Mouse (Mus musculus): Measurements from ENCODE around the gene Lmbr1l.
"Not testable (repeated sequence)": the region's sequence is repeated elsewhere in the genome, so short reads cannot be mapped to it uniquely, and the experiment has no call there.

The Lmbr1l gene

DNA sequence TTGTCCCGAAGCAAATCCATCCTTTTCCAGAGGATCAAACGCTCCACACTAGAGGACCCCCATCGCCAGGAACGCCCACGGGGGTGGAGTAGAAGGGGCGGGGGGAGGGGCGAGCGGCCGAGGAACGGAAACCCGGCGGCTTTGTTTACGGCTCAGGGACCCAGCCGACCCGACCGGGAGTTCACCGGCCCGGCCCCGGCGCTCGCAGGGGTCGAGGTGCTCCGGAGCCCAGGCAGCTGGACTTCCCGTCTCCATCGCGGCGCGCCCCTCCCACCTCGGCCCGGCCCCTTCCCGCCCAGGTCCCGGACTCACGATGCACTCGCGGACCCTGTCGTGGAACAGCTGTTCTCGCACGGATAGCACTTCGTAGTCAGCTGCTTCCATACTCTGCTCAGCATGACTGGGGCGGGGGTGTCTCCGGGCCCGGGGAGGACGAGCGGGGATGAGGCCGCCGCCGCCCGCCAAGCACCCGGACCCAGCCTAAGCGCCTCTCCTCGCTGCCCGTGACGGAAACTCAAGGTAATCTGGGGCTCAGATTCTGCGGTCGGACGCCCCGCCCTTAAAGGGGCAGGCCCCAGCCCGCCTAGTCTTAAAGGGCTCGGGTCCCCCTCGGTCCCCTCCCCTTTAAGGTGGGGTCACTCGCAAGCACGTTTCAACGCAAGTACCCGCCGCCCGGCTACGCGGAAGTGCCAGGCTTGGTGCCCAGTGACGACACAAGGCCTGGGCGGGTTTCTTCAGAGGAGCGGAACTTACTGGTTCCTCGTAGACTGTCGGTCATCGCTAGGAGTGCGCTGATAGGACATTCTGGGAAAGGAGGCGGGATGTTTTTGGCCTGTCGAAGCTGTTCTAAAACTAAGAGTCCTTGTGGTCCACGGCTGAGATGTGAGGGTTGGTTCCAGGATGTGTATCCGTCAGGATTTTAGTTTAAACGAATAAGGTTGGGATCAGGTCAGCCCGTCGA lies at the start of gene Lmbr1l:
Gene Lmbr1l (minus strand): TSS at position 694 of the 961 bp plus-strand sequence.
- peak; percentile 100 for DNase-seq

GRCm38 (mm10) chr15:98959531-98959930 lies 41.5 kb upstream of the Lmbr1l start:
- no peak for DNase-seq

GRCm38 (mm10) chr15:98958901-98959420 lies 40.9 kb upstream of the Lmbr1l start:
- DNase-seq = no peak

DNA sequence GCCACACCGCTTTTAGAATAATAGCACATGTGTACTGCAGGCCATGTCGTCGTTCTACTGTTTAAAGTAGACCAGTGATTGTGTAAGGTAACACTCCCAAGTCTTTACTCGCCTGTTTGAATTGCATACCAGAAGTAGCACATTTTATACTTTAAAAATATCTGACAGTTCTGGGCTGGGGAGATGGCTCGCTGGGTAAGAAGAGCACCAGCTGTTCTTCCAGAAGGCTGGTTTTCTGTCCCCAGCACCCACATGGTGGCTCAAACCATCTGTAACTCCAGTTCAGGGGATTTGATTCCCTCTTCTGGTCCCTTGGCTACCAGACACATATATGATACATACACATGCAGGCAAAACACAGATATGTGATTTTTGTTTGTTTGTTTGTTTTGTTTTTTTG lies 39.4 kb upstream of the Lmbr1l start:
- no peak for DNase-seq

DNA sequence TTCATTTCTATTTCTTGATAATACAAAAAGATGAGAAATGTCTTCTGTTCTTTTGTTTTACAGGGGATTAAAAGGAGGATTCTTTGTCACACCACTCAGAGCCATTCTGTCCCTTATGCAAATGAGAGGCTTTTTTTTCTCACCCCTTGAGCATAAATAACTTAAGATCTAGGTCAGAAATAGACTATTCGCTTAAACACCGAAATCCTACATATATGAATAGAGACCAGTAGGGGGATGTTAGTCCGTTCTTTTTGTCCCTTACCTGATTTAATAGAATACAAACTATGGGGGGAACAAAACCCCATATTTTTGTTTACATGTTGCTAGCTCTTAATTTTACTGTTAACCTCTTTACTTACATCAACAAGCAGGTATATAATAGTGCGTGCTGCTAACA lies 38.0 kb upstream of the Lmbr1l start:
- no peak for DNase-seq

DNA sequence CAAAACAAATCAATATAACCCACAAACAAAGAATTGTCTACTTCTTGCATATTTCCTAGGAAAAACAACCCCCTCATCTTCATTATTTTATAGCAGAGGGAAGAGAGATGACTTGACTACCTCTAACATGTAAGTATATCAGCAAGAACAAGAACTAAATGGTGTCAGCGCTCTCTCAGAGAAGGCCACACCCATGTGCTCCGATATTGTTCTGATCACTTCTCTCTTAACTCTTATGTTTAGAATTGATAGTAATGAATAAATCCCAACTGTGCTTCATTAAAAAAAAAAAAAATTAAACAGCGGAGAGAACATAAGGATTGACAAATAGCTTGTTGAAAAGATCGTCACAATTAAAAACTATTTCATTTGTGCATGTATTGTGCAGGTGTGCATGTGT lies 37.3 kb upstream of the Lmbr1l start:
- no peak for DNase-seq

DNA sequence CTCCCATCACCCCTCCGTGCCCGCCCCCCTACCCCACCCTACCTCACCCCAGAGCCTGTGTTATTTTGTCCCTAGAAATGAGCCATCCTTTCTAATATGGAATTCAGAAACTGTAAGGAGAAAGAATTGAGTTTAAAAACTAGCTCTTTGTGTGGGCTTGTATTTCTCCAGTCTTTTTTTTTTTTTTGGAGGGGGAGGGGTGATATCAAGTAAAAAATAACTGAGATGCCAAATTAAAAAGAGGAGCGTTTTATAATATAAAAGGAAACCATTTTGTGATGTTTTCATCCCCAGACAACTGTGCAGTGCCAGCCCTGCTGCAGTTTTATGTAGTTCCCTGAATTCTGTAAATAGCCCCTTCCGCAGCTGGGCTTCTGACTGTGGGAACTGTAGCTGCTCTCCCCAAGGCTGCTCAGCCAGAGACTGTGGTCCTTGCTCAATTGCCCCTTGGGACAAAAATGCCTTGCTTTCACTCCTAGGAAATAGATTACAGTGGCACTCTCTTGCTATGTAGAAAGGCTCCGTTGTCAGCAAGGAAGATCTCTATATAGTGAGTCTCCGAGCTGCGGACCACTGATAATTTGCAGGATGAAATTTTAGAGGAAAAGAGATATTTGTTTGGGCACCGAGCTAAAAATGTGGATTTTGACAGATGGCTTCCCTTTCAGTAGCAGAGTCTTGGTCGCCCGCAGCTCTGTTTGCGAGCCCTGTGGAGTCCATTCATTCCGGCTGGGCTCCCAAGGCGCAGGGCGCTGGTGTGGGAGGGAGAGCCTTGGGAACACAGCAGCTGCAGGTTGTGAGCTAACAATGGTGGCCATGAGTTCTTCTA lies 36.6 kb upstream of the Lmbr1l start:
- DNase-seq = no peak

- DNase-seq = peak; percentile 100
Observed at GRCm38 (mm10) chr15:98953401-98954356, 35.6 kb upstream of the Lmbr1l start, which contains the start of the genes Gm49450 and Tuba1a. Gene Gm49450 (minus strand): TSS chr15:98953551. Gene Tuba1a (minus strand): TSS chr15:98953703.

DNA sequence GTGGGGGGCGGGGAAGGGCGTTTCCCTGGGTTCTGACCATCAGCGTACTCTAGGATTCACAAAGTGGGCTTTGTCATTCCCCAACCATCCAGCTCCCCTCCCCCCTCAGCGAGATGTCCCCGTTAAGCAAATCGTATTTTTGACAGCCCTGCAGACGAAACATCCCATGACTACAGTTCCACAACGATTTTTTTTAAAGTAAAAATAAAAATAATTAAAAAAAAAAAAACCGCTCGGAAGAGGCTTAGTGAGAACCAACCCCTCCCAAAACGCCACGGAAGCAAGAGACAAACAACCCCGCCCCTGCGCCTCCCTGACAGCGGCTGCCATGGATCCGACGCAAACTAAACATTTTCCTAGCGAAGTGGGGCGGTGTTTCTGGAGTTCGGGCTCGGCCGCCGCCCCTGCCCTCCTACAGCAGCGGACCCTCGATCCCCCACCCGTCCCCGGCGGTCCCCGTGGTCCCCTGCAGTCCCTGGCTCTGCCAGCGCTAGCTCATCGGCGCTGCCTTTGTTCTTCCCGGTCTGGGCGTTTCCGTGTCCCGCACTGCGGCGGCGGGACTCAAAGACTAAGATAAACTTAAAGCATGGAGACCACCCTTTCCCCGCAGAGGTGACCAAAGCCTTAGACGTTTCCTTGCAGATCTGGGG lies 34.8 kb upstream of the Lmbr1l start:
- DNase-seq = no peak

DNA sequence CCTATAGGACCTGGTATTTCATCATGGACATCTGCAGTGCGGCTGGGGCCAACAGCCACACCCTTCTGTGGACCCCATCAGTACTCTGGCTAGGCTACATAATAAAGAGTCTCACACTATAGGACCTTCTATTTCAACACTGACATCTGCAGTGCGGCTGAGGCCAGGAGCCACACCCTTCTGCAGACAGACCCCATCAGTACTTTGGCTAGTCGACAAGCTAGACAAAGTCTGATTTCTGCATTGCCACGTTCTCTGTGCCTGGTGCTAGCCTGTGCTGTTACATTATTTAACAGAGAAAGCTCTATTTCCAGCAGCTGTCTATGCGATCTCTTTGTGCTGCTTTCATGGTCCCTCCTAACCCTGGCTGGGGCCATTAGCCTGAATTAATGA lies 34.0 kb upstream of the Lmbr1l start:
- no peak for DNase-seq

- not testable (repeated sequence) for DNase-seq
Observed at GRCm38 (mm10) chr15:98951122-98952062, 33.4 kb upstream of the Lmbr1l start.

GRCm38 (mm10) chr15:98949607-98949892 lies 31.5 kb upstream of the Lmbr1l start:
- no peak for DNase-seq

GRCm38 (mm10) chr15:98948857-98949606 lies 31.0 kb upstream of the Lmbr1l start:
- no peak for DNase-seq

DNA sequence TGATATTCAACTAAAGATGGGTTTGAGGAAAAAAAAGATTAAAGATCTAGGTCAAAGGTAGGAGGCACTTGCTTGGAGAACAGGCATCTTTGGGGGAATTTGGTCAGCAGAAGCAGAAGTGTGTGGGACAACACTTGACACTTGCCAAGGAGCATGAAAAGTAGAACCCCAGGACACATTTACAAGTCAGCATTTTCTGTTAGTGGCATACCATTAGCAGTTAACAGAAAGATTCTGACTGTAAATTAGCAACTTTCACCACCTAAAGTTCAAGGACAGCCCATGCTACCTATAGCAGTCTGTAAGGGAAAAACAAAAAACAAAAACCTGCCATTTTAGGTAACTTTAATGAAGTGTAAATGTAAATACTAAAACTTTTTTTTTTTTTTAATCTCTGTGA lies 30.4 kb upstream of the Lmbr1l start:
- no peak for DNase-seq

DNA sequence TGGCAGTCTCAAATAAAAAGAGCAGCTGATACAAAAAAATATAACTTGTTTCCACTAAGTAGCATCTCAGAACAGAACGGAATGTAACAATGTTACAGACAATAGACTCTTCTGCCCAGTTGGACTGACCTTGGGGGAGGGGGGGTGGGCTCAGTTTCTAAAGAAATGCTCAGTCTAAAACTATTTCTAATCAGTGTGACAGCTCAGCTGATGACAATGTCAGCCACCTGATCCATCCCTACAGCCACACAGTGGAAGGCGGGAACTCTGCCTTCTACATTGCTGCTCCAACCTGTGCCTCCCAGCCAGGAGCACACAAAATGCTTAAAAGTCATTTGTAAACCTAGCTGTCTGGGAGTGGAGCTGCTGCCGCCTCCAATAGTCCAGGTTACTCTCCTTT lies 29.9 kb upstream of the Lmbr1l start:
- DNase-seq = no peak

DNA sequence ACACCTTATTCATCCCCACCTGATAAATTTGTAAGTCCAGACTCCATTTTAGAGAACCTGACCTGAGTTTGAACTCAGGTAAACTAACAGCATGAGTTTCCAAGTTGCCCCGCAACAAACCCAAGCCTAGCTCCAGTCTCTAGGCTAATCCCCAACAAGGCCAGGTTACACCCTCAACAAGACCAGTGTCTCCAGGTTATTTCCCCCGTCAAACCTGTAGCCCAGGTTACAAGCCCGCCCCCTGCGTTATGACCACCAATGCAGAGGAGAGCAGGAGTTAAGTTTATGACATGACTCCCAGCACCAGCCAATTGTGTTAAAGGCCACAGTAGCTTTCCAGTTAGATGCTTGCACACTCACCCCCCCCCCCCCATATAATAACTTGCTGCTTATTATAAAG lies 25.1 kb upstream of the Lmbr1l start:
- no peak for DNase-seq

DNA sequence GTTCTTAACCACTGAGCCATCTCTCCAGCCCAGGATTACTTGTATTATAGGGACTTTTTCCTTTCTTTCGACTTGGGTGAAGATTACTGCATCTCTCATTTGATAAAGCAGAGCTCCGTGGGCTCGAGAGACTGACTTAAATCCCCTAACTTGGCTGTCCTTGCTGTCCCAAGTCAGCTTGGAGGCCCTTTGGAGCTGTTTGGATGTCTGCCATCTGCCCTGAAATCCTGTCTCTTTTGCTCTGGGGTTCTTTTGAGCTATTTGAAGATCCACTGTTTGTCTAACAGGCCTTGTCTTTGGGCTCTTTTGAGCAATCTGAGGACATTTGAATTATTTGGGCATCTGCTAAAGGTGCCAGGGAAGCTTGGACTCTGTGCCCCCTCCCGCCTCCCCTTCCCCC lies 24.1 kb upstream of the Lmbr1l start:
- DNase-seq = no peak

DNA sequence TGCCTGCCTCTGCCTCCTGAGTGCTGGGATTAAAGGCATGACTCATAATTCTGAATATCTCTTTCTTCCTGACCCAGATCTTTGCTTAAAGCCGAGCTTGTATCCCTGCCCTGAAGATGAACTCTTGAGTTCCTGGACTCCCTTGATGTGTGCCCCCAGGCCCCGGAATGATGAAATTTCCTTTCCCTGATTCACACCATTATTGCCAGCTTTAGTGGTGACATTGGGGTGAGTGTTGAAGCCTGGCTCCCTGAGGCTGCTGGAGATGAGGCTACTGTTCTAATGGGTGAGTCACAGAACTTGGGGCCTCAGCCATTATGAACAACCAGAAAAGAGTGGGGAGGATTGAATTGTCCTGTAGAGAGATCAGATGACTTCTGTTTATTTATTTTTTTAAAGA lies 23.5 kb upstream of the Lmbr1l start:
- DNase-seq = no peak

GRCm38 (mm10) chr15:98940816-98941215 lies 22.8 kb upstream of the Lmbr1l start:
- no peak for DNase-seq

All from heart, adult 11 months (tissue).